Mouse (Mus musculus): Measurements from ENCODE around the gene Ephb3. TPM values are rescaled to one million over a fixed set of nuclear protein-coding genes. Genes with fewer than 3 reads are reported as not detected.

Ephb3 gene
- polyA plus RNA-seq (2017; shearing (Covaris generic)) = 0.18 TPM

DNA sequence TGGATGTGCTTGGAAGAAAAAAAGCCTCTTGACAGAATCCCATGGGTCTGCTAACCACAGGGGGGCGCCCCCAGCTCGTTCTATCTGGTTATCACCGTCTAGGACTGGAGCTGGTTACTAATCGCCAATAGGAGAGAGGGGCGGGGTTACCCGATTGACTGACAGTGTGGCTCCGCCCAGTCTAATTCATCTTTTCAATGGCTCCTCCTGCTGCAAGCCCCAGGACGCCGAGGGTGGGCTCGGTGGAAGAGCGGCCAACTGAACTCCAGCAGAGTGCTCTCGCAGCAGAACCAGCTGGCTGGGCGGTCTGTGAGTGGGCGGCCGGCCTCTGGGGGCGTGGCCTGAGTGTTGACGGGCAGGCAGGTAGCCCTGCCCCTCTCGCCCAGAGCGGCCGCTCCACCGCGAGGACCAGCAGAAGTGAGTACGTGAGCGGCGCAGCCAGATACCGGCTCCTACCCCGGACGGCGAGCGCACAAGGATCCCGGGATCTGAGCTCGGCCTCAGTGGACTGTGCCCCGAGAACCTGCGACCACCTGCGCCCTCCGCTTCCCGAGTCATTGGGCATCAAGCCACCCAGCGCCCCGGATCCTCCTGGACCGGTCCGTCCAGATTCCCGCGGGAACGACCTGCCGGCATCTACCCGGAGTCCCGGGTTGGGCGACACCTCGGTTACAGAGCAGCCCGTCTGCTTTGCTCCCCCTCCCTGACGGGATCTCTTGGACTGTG, at the start of gene Ephb3:
TSS of gene Ephb3 (plus strand) at position 389 of the 726 bp plus-strand sequence.

Other genes with a start within 250 kb of the Ephb3 start
- gene Teddm3, start 50.8 kb upstream of the Ephb3 start, polyA plus RNA-seq (2017; shearing (Covaris generic)) = 0.76 TPM
- 11.8 TPM for gene Vps8, start 218.4 kb downstream of the Ephb3 start, polyA plus RNA-seq (2017; shearing (Covaris generic))

Measured in effector memory CD4-positive, alpha-beta T cell, adult 7 months (primary cell).